Mouse (Mus musculus) spleen, postnatal 10 days (tissue): ENCODE results near the gene Scn4b.

Source experiments
- DNase-seq, 2 experiments: peaks; one replicate each; pipeline ENCODE4 v3.0.0; 2021 to 2022; ENCODE audit warnings: low spot score in 2 of 2

Scn4b gene

GRCm38 (mm10) chr9:45138191-45139032 lies at the start of gene Scn4b:
Gene Scn4b, plus strand, starts transcription at chr9:45138395.
- DNase-seq = peak in 1 of 2 experiments; percentile 32

- no peak for DNase-seq
These were observed 47.4 kb upstream of the Scn4b start for GRCm38 (mm10) chr9:45090811-45091210.

- no peak for DNase-seq
These were observed 45.6 kb upstream of the Scn4b start for GRCm38 (mm10) chr9:45092641-45093040.

- no peak for DNase-seq
These were observed 42.9 kb upstream of the Scn4b start for GRCm38 (mm10) chr9:45095149-45095937.

GRCm38 (mm10) chr9:45097877-45098276 lies 40.3 kb upstream of the Scn4b start:
- no peak for DNase-seq

GRCm38 (mm10) chr9:45098426-45098825 lies 39.8 kb upstream of the Scn4b start:
- DNase-seq = no peak

- DNase-seq = no peak
These were observed 35.7 kb upstream of the Scn4b start for GRCm38 (mm10) chr9:45102528-45102927.

- no peak for DNase-seq
These were observed 34.8 kb upstream of the Scn4b start for GRCm38 (mm10) chr9:45103211-45103979.

GRCm38 (mm10) chr9:45105596-45106374 lies 32.4 kb upstream of the Scn4b start:
- DNase-seq = no peak

- peak in 1 of 2 experiments; percentile 52 for DNase-seq
These were observed 22.5 kb upstream of the Scn4b start for GRCm38 (mm10) chr9:45115706-45116105.

- no peak for DNase-seq
These were observed 21.4 kb upstream of the Scn4b start for GRCm38 (mm10) chr9:45116819-45117218.

GRCm38 (mm10) chr9:45117741-45118431 lies 20.3 kb upstream of the Scn4b start, which contains the start of gene Scn2b:
Gene Scn2b, plus strand, starts transcription at chr9:45117782.
- DNase-seq = no peak

GRCm38 (mm10) chr9:45118552-45118951 lies 19.6 kb upstream of the Scn4b start:
- DNase-seq = no peak

GRCm38 (mm10) chr9:45119316-45119953 lies 18.8 kb upstream of the Scn4b start:
- DNase-seq = no peak

- no peak for DNase-seq
These were observed 18.2 kb upstream of the Scn4b start for GRCm38 (mm10) chr9:45119954-45120530.

GRCm38 (mm10) chr9:45120567-45120966 lies 17.6 kb upstream of the Scn4b start:
- no peak for DNase-seq

- no peak for DNase-seq
These were observed 17.2 kb upstream of the Scn4b start for GRCm38 (mm10) chr9:45121001-45121400.

GRCm38 (mm10) chr9:45121769-45122168 lies 16.4 kb upstream of the Scn4b start:
- peak; percentile 36 to 81 for DNase-seq

GRCm38 (mm10) chr9:45122209-45122761 lies 15.9 kb upstream of the Scn4b start:
- DNase-seq = peak; percentile 30 to 79
